ENCODE assay signal across 7 mouse cellular contexts in genomic region chr9:88548614-88548945, GRCm38 (mm10). TPM values are rescaled to one million over a fixed set of nuclear protein-coding genes. Genes with fewer than 3 reads are reported as not detected.
A peak's percentile ranks its signal among the peaks of the same experiment; 100 is the strongest.
DNase-seq lines count a peak whose midpoint lies in the region; ATAC-seq and TF ChIP-seq lines count a peak whose summit lies in the region.

No protein-coding gene starts in this region.

- TF ChIP-seq EP300 in lung, postnatal 0 days (IDR thresholded peaks at IDR 0.05): no peak

- TF ChIP-seq POLR2A in embryonic fibroblast, embryonic 13.5 days (IDR thresholded peaks at IDR 0.05; ENCODE audit: low read depth, low read length): no peak
- no peak for TF ChIP-seq POLR2A in olfactory bulb, adult 2 months (IDR thresholded peaks at IDR 0.05; ENCODE audit: insufficient read depth, low read depth, low read length)

- H3K4me3 ChIP-seq in lung, postnatal 0 days (ENCODE audit: low read depth, low read length): peak overlapping the region; percentile 73
- H3K4me3 ChIP-seq in embryonic fibroblast, embryonic 13.5 days (ENCODE audit: insufficient read depth, low read length): peak overlapping the region; percentile 97
- peak overlapping the region; percentile 69 for H3K4me3 ChIP-seq in limb, embryonic 10.5 days
- peak overlapping the region; percentile 99 for H3K4me3 ChIP-seq in olfactory bulb, adult 2 months (ENCODE audit: insufficient read depth, low read depth, low read length)

- H3K9me3 ChIP-seq in lung, postnatal 0 days (ENCODE audit: low read length): no peaks in the 10 kb centered on the region
- no peaks in the 10 kb centered on the region for H3K9me3 ChIP-seq in limb, embryonic 10.5 days (replicated peaks)

- peak overlapping the region; percentile 71; the same call in 1 of the 2 replicates for H3K27ac ChIP-seq in lung, postnatal 0 days (ENCODE audit: low read length)
- H3K27ac ChIP-seq in embryonic fibroblast, embryonic 13.5 days (ENCODE audit: insufficient read depth, low read length): peak overlapping the region; percentile 83
- peak overlapping the region; percentile 85 for H3K27ac ChIP-seq in limb, embryonic 10.5 days
- peak overlapping the region; percentile 90 for H3K27ac ChIP-seq in olfactory bulb, adult 2 months (ENCODE audit: insufficient read depth, low read depth, low read length)

- peak overlapping the region; percentile 56 for H3K4me2 ChIP-seq in lung, postnatal 0 days (replicated peaks; ENCODE audit: low read depth, low read length)

- no peak for TF ChIP-seq CTCF in lung, postnatal 0 days (IDR thresholded peaks at IDR 0.05)
- no peak for TF ChIP-seq CTCF in embryonic fibroblast, embryonic 13.5 days (IDR thresholded peaks at IDR 0.05; ENCODE audit: borderline replicate concordance, insufficient read depth, low read length)
- no peak for TF ChIP-seq CTCF in olfactory bulb, adult 2 months (IDR thresholded peaks at IDR 0.05; ENCODE audit: insufficient read depth, low read depth, low read length)

- peak overlapping the region; percentile 74 for H3K9ac ChIP-seq in lung, postnatal 0 days (replicated peaks; ENCODE audit: low read depth)

- H3K4me1 ChIP-seq in lung, postnatal 0 days (ENCODE audit: insufficient read depth, low read depth, low read length): peaks cover 6% of the 10 kb centered on the region; the same call in 1 of the 2 replicates
- H3K4me1 ChIP-seq in embryonic fibroblast, embryonic 13.5 days (ENCODE audit: control insufficient read depth, insufficient read depth, low read length): no peaks in the 10 kb centered on the region
- H3K4me1 ChIP-seq in limb, embryonic 10.5 days: peaks cover 21% of the 10 kb centered on the region
- H3K4me1 ChIP-seq in olfactory bulb, adult 2 months (ENCODE audit: control insufficient read depth, insufficient read depth, low read length): peaks cover 5% of the 10 kb centered on the region

- no peak for ATAC-seq in lung, postnatal 0 days
- no peak for ATAC-seq in monocyte, adult 5-6 weeks (replicated peaks; ENCODE audit: insufficient number of reproducible peaks, low FRiP score, low TSS enrichment, poor library complexity, severe bottlenecking)

- 1% methylated on average over 8 of the region's 8 CpGs for WGBS in lung, postnatal 0 days
- 4% methylated on average over 8 of the region's 8 CpGs for WGBS in limb, embryonic 10.5 days
- WGBS in olfactory bulb, adult 2 months: under 1% methylated on average over 8 of the region's 8 CpGs

- H3K27me3 ChIP-seq in lung, postnatal 0 days (replicated peaks; ENCODE audit: insufficient read depth, low read length): no peaks in the 10 kb centered on the region
- no peaks in the 10 kb centered on the region for H3K27me3 ChIP-seq in limb, embryonic 10.5 days (ENCODE audit: low read depth, poor library complexity, severe bottlenecking)

- no peaks in the 10 kb centered on the region for H3K36me3 ChIP-seq in lung, postnatal 0 days (ENCODE audit: insufficient read depth, low read length)
- H3K36me3 ChIP-seq in limb, embryonic 10.5 days: peaks cover 12% of the 10 kb centered on the region

- DNase-seq in lung, postnatal 0 days (ENCODE audit: low spot score): peak; percentile 39
- DNase-seq in lung, postnatal 36 days: no peak
- no peak for DNase-seq in limb, embryonic 10.5 days (ENCODE audit: low spot score)
- DNase-seq in gastrocnemius, postnatal 4 days (ENCODE audit: low spot score in 2 of 2): no peak

RNA-seq across cellular contexts. Expression of gene Zfp949, which starts 0.8 kb away (rescaled TPM):
- 10.5 and 11.5 TPM in 2 replicates for polyA plus RNA-seq in lung, postnatal 0 days (2015; fragmentation: Nextera tagmentation; extraction: Ambion mirVana)
- polyA plus RNA-seq in embryonic fibroblast, embryonic 13.5 days (2011; ENCODE audit: insufficient read length, low read depth, missing spikeins): 5.3 and 8.8 TPM in 2 replicates
- 5.2 and 9.1 TPM in 2 replicates for polyA plus RNA-seq in limb, embryonic 10.5 days (2016; fragmentation: Nextera tagmentation; extraction: Ambion mirVana)
- polyA plus RNA-seq in olfactory bulb, adult 2 months (2012; ENCODE audit: insufficient read depth, insufficient read length, low replicate concordance, missing spikeins): not detected in 2 replicates
- total RNA-seq in gastrocnemius, postnatal 4 days (2021): 1 to 10 TPM; 6.1 to 6.3 TPM
- total RNA-seq in monocyte, adult 5-6 weeks (2017): 11.8 to 19.8 TPM (median 19.2 TPM) in 3 replicates

RNA-seq across cellular contexts. Expression of gene Trim43a, which starts 32.1 kb away (rescaled TPM):
- 0.08 TPM in 1 of 2 replicates, not detected in the other for polyA plus RNA-seq in lung, postnatal 0 days (2015; fragmentation: Nextera tagmentation; extraction: Ambion mirVana)
- not detected in 2 replicates for polyA plus RNA-seq in embryonic fibroblast, embryonic 13.5 days (2011; ENCODE audit: insufficient read length, low read depth, missing spikeins)
- 0.13 and 0.15 TPM in 2 replicates for polyA plus RNA-seq in limb, embryonic 10.5 days (2016; fragmentation: Nextera tagmentation; extraction: Ambion mirVana)
- not detected in 2 replicates for polyA plus RNA-seq in olfactory bulb, adult 2 months (2012; ENCODE audit: insufficient read depth, insufficient read length, low replicate concordance, missing spikeins)
- not detected for total RNA-seq in gastrocnemius, postnatal 4 days (2021)
- total RNA-seq in monocyte, adult 5-6 weeks (2017): not detected in 3 replicates
